Mouse (Mus musculus) leukemia stem cell, adult 10-12 weeks (primary cell): Measurements from ENCODE around the gene Arhgef15. TPM values are rescaled to one million over a fixed set of nuclear protein-coding genes. Genes with fewer than 3 reads are reported as not detected.

Experiments
- polyA plus RNA-seq: library from polyadenylated mRNA; stranded (reverse); fragments of >175 nt; gene quantifications from 2 replicates; pipeline ENCODE4 v1.2.3, GENCODE M21; 2012; ENCODE audit warnings: low replicate concordance

Arhgef15 gene
- polyA plus RNA-seq: 3.3 and 5.0 TPM in 2 replicates

GRCm38 (mm10) chr11:68957308-68957707 lies at the start of gene Arhgef15:
Gene Arhgef15, minus strand, starts transcription at chr11:68957480.

GRCm38 (mm10) chr11:68975085-68975484 lies 17.8 kb upstream of the Arhgef15 start, which contains the start of gene Rangrf:
Gene Rangrf, minus strand, starts transcription at chr11:68975185.

GRCm38 (mm10) chr11:68967337-68968282 lies 10.3 kb upstream of the Arhgef15 start, which contains the start of gene Slc25a35:
Gene Slc25a35, plus strand, starts transcription at chr11:68968131.

GRCm38 (mm10) chr11:68926981-68927380 lies 30.3 kb downstream of the Arhgef15 start, which contains the start of gene Odf4:
Gene Odf4, minus strand, starts transcription at chr11:68927081.

GRCm38 (mm10) chr11:68901351-68902046 lies 55.8 kb downstream of the Arhgef15 start, which contains the start of gene Rpl26:
Gene Rpl26, plus strand, starts transcription at chr11:68901583.

Other genes starting within 250 kb of the Arhgef15 start
- gene Ndel1, start 85.6 kb downstream of the Arhgef15 start, polyA plus RNA-seq: 50.9 and 83.2 TPM in 2 replicates
- 0.11 TPM in 1 of 2 replicates, not detected in the other for gene Rnf222, start 68.9 kb downstream of the Arhgef15 start, polyA plus RNA-seq
- gene Rpl26, start 55.9 kb downstream of the Arhgef15 start, polyA plus RNA-seq: 24.0 and 24.7 TPM in 2 replicates
- not detected in 2 replicates for gene Odf4, start 30.4 kb downstream of the Arhgef15 start, polyA plus RNA-seq
- 2.5 and 3.8 TPM in 2 replicates for gene Slc25a35, start 10.7 kb upstream of the Arhgef15 start, polyA plus RNA-seq
- gene Rangrf, start 17.7 kb upstream of the Arhgef15 start, polyA plus RNA-seq: 7.2 and 18.7 TPM in 2 replicates
- 16.5 and 37.1 TPM in 2 replicates for gene Pfas, start 51.0 kb upstream of the Arhgef15 start, polyA plus RNA-seq
- 21.6 and 80.9 TPM in 2 replicates for gene Ctc1, start 58.4 kb upstream of the Arhgef15 start, polyA plus RNA-seq
- 238 and 240 TPM in 2 replicates for gene Aurkb, start 88.2 kb upstream of the Arhgef15 start, polyA plus RNA-seq
- gene Borcs6, start 102.2 kb upstream of the Arhgef15 start, polyA plus RNA-seq: 21.2 and 47.5 TPM in 2 replicates
- 75.9 and 115 TPM in 2 replicates for gene Tmem107, start 113.3 kb upstream of the Arhgef15 start, polyA plus RNA-seq
- gene Vamp2, start 131.0 kb upstream of the Arhgef15 start, polyA plus RNA-seq: 88.7 and 137 TPM in 2 replicates
- gene Per1, start 137.7 kb upstream of the Arhgef15 start, polyA plus RNA-seq: 33.5 and 34.6 TPM in 2 replicates
- gene Hes7, start 162.9 kb upstream of the Arhgef15 start, polyA plus RNA-seq: 0.37 TPM in 1 of 2 replicates, not detected in the other
- not detected in 2 replicates for gene 9130213A22Rik, start 165.1 kb upstream of the Arhgef15 start, polyA plus RNA-seq
- not detected in 2 replicates for gene Aloxe3, start 168.4 kb upstream of the Arhgef15 start, polyA plus RNA-seq
- gene Alox12b, start 199.5 kb upstream of the Arhgef15 start, polyA plus RNA-seq: not detected in 2 replicates
- gene Alox8, start 240.4 kb upstream of the Arhgef15 start, polyA plus RNA-seq: 0.09 and 0.28 TPM in 2 replicates